13 mouse cellular contexts compared by ENCODE assay signal in genomic region chr13:37560800-37561199, GRCm38 (mm10).
DNase-seq lines count a peak whose midpoint lies in the region; ATAC-seq and TF ChIP-seq lines count a peak whose summit lies in the region.
"Had no signal": no experiment of that assay in that cellular context is flagged by ENCODE, and none has a peak within 500 bp of the region (broad histone marks: within the 10 kb centered on the region; RNA-seq: fewer than 3 reads in every experiment).

No protein-coding gene starts in this region.

- WGBS in heart, adult 2 months: 50% methylated on average over 3 of the region's 3 CpGs
- 27% methylated on average over 3 of the region's 3 CpGs for WGBS in embryonic facial prominence, embryonic 14.5 days
- WGBS in limb, embryonic 14.5 days: 18% methylated on average over 3 of the region's 3 CpGs

- no peak overlapping the region for H3K9ac ChIP-seq in heart, adult 2 months (ENCODE audit: low read depth, low read length)
- H3K9ac ChIP-seq in embryonic facial prominence, embryonic 14.5 days (ENCODE audit: low read depth, low read length): no peak overlapping the region
- H3K9ac ChIP-seq in limb, embryonic 14.5 days (ENCODE audit: low read depth, low read length, severe bottlenecking): no peak overlapping the region

- peak; percentile 2; the same call in 1 of the 2 replicates for ATAC-seq in embryonic facial prominence, embryonic 14.5 days (ENCODE audit: low read depth)
- peak; percentile 24; the same call in 1 of the 2 replicates for ATAC-seq in limb, embryonic 14.5 days (ENCODE audit: low FRiP score, low read depth)
- no peak for ATAC-seq in inflammation-experienced regulatory T-cells, adult 6 months
- ATAC-seq: intestine, embryonic 16.5 days had no signal

- no peaks in the 10 kb centered on the region for H3K9me3 ChIP-seq in embryonic facial prominence, embryonic 14.5 days (ENCODE audit: control insufficient read depth, low read length)
- H3K9me3 ChIP-seq in limb, embryonic 14.5 days (ENCODE audit: control insufficient read depth, low read length): no peaks in the 10 kb centered on the region
- H3K9me3 ChIP-seq: heart, embryonic 13.5 days; megakaryocyte, embryonic 14.5 days had no signal

- no peak overlapping the region for H3K4me2 ChIP-seq in embryonic facial prominence, embryonic 14.5 days (ENCODE audit: low read depth, low read length)
- no peak overlapping the region for H3K4me2 ChIP-seq in limb, embryonic 14.5 days (replicated peaks; ENCODE audit: low read depth, low read length, severe bottlenecking)
- H3K4me2 ChIP-seq: heart, embryonic 13.5 days had no signal

- no peak for TF ChIP-seq POLR2A in heart, adult 2 months (IDR thresholded peaks at IDR 0.05; ENCODE audit: insufficient read depth, low read depth, low read length)
- TF ChIP-seq POLR2A in limb, embryonic 14.5 days (IDR thresholded peaks at IDR 0.05; ENCODE audit: borderline replicate concordance, extremely low read depth, insufficient read depth, insufficient read length): no peak

- H3K4me3 ChIP-seq in heart, adult 2 months: no peak overlapping the region
- no peak overlapping the region for H3K4me3 ChIP-seq in embryonic facial prominence, embryonic 14.5 days (ENCODE audit: low read depth, low read length)
- H3K4me3 ChIP-seq in limb, embryonic 14.5 days (replicated peaks; ENCODE audit: low read length): no peak overlapping the region
- H3K4me3 ChIP-seq: heart, embryonic 13.5 days; megakaryocyte, embryonic 14.5 days had no signal

- DNase-seq in heart, adult 2 months: no peak
- DNase-seq in heart, adult 8-10 months (ENCODE audit: low spot score): no peak
- DNase-seq in kidney, postnatal 4 days: peak; percentile 30 to 36
- DNase-seq in kidney, adult 18-20 months: no peak
- no peak for DNase-seq in embryonic facial prominence, embryonic 14.5 days (ENCODE audit: low spot score)
- DNase-seq in limb, embryonic 14.5 days (ENCODE audit: low spot score): no peak
- DNase-seq: cerebellum, postnatal 25 days; lung, adult 2 months; thymus, postnatal 25 days had no signal

- H3K27me3 ChIP-seq in heart, adult 2 months (ENCODE audit: control insufficient read depth, insufficient read depth, low read length): no peaks in the 10 kb centered on the region
- H3K27me3 ChIP-seq in embryonic facial prominence, embryonic 14.5 days (replicated peaks; ENCODE audit: control insufficient read depth, insufficient read depth, low read length): no peaks in the 10 kb centered on the region
- H3K27me3 ChIP-seq in limb, embryonic 14.5 days (ENCODE audit: control insufficient read depth, insufficient read depth, low read length): no peaks in the 10 kb centered on the region
- H3K27me3 ChIP-seq: heart, embryonic 13.5 days had no signal

- H3K36me3 ChIP-seq in heart, adult 2 months (ENCODE audit: control insufficient read depth, insufficient read depth, low read length): no peaks in the 10 kb centered on the region
- H3K36me3 ChIP-seq in embryonic facial prominence, embryonic 14.5 days (ENCODE audit: control insufficient read depth, insufficient read depth, low read length): no peaks in the 10 kb centered on the region
- no peaks in the 10 kb centered on the region for H3K36me3 ChIP-seq in limb, embryonic 14.5 days (ENCODE audit: control insufficient read depth, insufficient read depth, low read length)
- H3K36me3 ChIP-seq: heart, embryonic 13.5 days had no signal

- H3K79me2 ChIP-seq in heart, adult 2 months (replicated peaks; ENCODE audit: control insufficient read depth, insufficient read depth, low read length): no peaks in the 10 kb centered on the region

- no peak for TF ChIP-seq EP300 in heart, adult 2 months (IDR thresholded peaks at IDR 0.05; ENCODE audit: insufficient read depth, low read depth, low read length)

- peak overlapping the region; percentile 86 for H3K27ac ChIP-seq in heart, adult 2 months
- no peak overlapping the region; the same call in 1 of the 2 replicates for H3K27ac ChIP-seq in embryonic facial prominence, embryonic 14.5 days (replicated peaks; ENCODE audit: low read depth, low read length)
- 0 out of 2 replicates have a peak overlapping the region, but pooled peaks have one; percentile 50 for H3K27ac ChIP-seq in limb, embryonic 14.5 days (replicated peaks; ENCODE audit: low read depth, low read length)

- intact Hi-C loops in heart, adult 2 months (cut with DNase I): loop anchor here (2.0 kb wide), 1 partner anchor 42 kb away; no protein-coding TSS in a partner anchor

- H3K4me1 ChIP-seq in heart, adult 2 months (ENCODE audit: control insufficient read depth, insufficient read depth, low read length): peaks cover 9% of the 10 kb centered on the region; the same call in 1 of the 2 replicates
- H3K4me1 ChIP-seq in embryonic facial prominence, embryonic 14.5 days (ENCODE audit: control insufficient read depth, insufficient read depth, low read length): peaks cover 25% of the 10 kb centered on the region
- H3K4me1 ChIP-seq in limb, embryonic 14.5 days (ENCODE audit: control insufficient read depth, insufficient read depth, low read length): peaks cover 35% of the 10 kb centered on the region

- no peak for TF ChIP-seq CTCF in heart, adult 2 months (IDR thresholded peaks at IDR 0.05)

Comparison
In these comparisons a context has a peak if more than half of its experiments do, and no peak if none do; other contexts are left out.
1. DNase-seq: peak in kidney, postnatal 4 days (2 of 2); none in heart, adult 2 months (0 of 2), heart, adult 8-10 months (single experiment), kidney, adult 18-20 months (single experiment), embryonic facial prominence, embryonic 14.5 days (single experiment) and limb, embryonic 14.5 days (single experiment).